Mouse (Mus musculus): ENCODE results near the gene Gpr182. TPM values are rescaled to one million over a fixed set of nuclear protein-coding genes. Genes with fewer than 3 reads are reported as not detected.
"Not testable (repeated sequence)": the region's sequence is repeated elsewhere in the genome, so short reads cannot be mapped to it uniquely, and the experiment has no call there.

The Gpr182 gene
- polyA plus RNA-seq (2016; fragmentation: Nextera tagmentation; extraction: Ambion mirVana): 0.41 and 0.46 TPM in 2 replicates

- Histone ChIP-seq H3K27me3 (no peaks in the 10 kb centered on the region), H3K36me3 (peaks cover 18% of the 10 kb centered on the region), H3K9ac (replicated peaks) (no peak within 1 kb of the TSS), H3K4me3 (no peak within 1 kb of the TSS; the same call in 1 of the 2 replicates), H3K4me1 (peaks cover 8% of the 10 kb centered on the region; the same call in 1 of the 2 replicates), H3K27ac (replicated peaks) (no peak within 1 kb of the TSS), H3K9me3 (no peaks in the 10 kb centered on the region), H3K4me2 (replicated peaks) (peak within 1 kb of the TSS; percentile 38; the same call in 1 of the 2 replicates)
- 63% methylated on average over 8 of the region's 8 CpGs for WGBS
- no peak for ATAC-seq (ENCODE audit: low FRiP score, low read depth)
These were observed at the start of gene Gpr182 for GRCm38 (mm10) chr10:127751548-127751947. Gene Gpr182, minus strand, starts transcription at chr10:127751732.

GRCm38 (mm10) chr10:127800891-127801290, 49.4 kb upstream of the Gpr182 start, which contains the start of gene Rdh16:
Gene Rdh16, plus strand, starts transcription at chr10:127801152.
- WGBS: 84% methylated on average over 6 of the region's 6 CpGs

GRCm38 (mm10) chr10:127799295-127799694, 47.8 kb upstream of the Gpr182 start:
- no peak for ATAC-seq (ENCODE audit: low FRiP score, low read depth)
- Histone ChIP-seq H3K27me3 (no peaks in the 10 kb centered on the region), H3K4me1 (no peaks in the 10 kb centered on the region), H3K9ac (replicated peaks) (no peak overlapping the region), H3K36me3 (no peaks in the 10 kb centered on the region), H3K9me3 (0 out of 2 replicates have a peak, but pooled peaks cover 4% of the 10 kb centered on the region), H3K27ac (replicated peaks) (no peak overlapping the region), H3K4me3 (no peak overlapping the region), H3K4me2 (replicated peaks) (no peak overlapping the region)
- whole genome bisulfite sequencing: 84% methylated on average over 1 of the region's 1 CpGs

More at GRCm38 (mm10) chr10:127800891-127801290, 49.4 kb upstream of the Gpr182 start, which contains the start of gene Rdh16:
- Histone ChIP-seq H3K36me3 (no peaks in the 10 kb centered on the region), H3K27me3 (no peaks in the 10 kb centered on the region), H3K4me1 (no peaks in the 10 kb centered on the region), H3K27ac (replicated peaks) (no peak within 1 kb of the TSS), H3K4me2 (replicated peaks) (no peak within 1 kb of the TSS), H3K9ac (replicated peaks) (no peak within 1 kb of the TSS), H3K9me3 (0 out of 2 replicates have a peak, but pooled peaks cover 4% of the 10 kb centered on the region), H3K4me3 (no peak within 1 kb of the TSS)
- ATAC-seq (ENCODE audit: low FRiP score, low read depth): no peak

GRCm38 (mm10) chr10:127785411-127785810, 33.9 kb upstream of the Gpr182 start:
- not testable (repeated sequence) for H3K9me3 ChIP-seq; H3K36me3 ChIP-seq; H3K4me2 ChIP-seq (replicated peaks); H3K4me1 ChIP-seq; H3K9ac ChIP-seq (replicated peaks); H3K27ac ChIP-seq (replicated peaks); H3K4me3 ChIP-seq; H3K27me3 ChIP-seq; ATAC-seq (ENCODE audit: low FRiP score, low read depth)
- 87% methylated on average over 1 of the region's 1 CpGs for WGBS

- H3K4me1 ChIP-seq; H3K27me3 ChIP-seq; H3K9ac ChIP-seq (replicated peaks); H3K36me3 ChIP-seq; H3K4me2 ChIP-seq (replicated peaks); H3K4me3 ChIP-seq; ATAC-seq (ENCODE audit: low FRiP score, low read depth); H3K27ac ChIP-seq (replicated peaks); H3K9me3 ChIP-seq: not testable (repeated sequence)
- 92% methylated on average over 17 of the region's 17 CpGs for WGBS
These were observed 30.8 kb upstream of the Gpr182 start for GRCm38 (mm10) chr10:127782321-127782720.

GRCm38 (mm10) chr10:127776011-127776410, 24.5 kb upstream of the Gpr182 start, which contains the start of gene Rdh9:
Gene Rdh9, plus strand, starts transcription at chr10:127776386.
- H3K36me3 ChIP-seq: no peaks in the 10 kb centered on the region
- WGBS: 90% methylated on average over 2 of the region's 2 CpGs
- ATAC-seq (ENCODE audit: low FRiP score, low read depth): no peak
- H3K27ac ChIP-seq (replicated peaks): no peak within 1 kb of the TSS
- no peaks in the 10 kb centered on the region for H3K27me3 ChIP-seq
- H3K9ac ChIP-seq (replicated peaks): no peak within 1 kb of the TSS
- no peaks in the 10 kb centered on the region for H3K4me1 ChIP-seq
- no peaks in the 10 kb centered on the region for H3K9me3 ChIP-seq
- no peak within 1 kb of the TSS for H3K4me2 ChIP-seq (replicated peaks)
- H3K4me3 ChIP-seq: no peak within 1 kb of the TSS

GRCm38 (mm10) chr10:127766564-127766963, 15.0 kb upstream of the Gpr182 start:
- 84% methylated on average over 1 of the region's 1 CpGs for WGBS
- Histone ChIP-seq H3K36me3 (no peaks in the 10 kb centered on the region), H3K9me3 (no peaks in the 10 kb centered on the region), H3K4me3 (no peak overlapping the region), H3K27ac (replicated peaks) (no peak overlapping the region), H3K4me1 (no peaks in the 10 kb centered on the region), H3K4me2 (replicated peaks) (no peak overlapping the region), H3K27me3 (no peaks in the 10 kb centered on the region), H3K9ac (replicated peaks) (no peak overlapping the region)
- no peak for ATAC-seq (ENCODE audit: low FRiP score, low read depth)

GRCm38 (mm10) chr10:127763914-127764680, 12.6 kb upstream of the Gpr182 start:
- no peak for ATAC-seq (ENCODE audit: low FRiP score, low read depth)
- Histone ChIP-seq H3K4me3 (no peak overlapping the region), H3K4me1 (no peaks in the 10 kb centered on the region), H3K36me3 (no peaks in the 10 kb centered on the region), H3K9ac (replicated peaks) (no peak overlapping the region), H3K27me3 (no peaks in the 10 kb centered on the region), H3K27ac (replicated peaks) (no peak overlapping the region), H3K4me2 (replicated peaks) (no peak overlapping the region), H3K9me3 (no peaks in the 10 kb centered on the region)
- WGBS: 76% methylated on average over 12 of the region's 12 CpGs

GRCm38 (mm10) chr10:127762926-127763325, 11.4 kb upstream of the Gpr182 start:
- ATAC-seq (ENCODE audit: low FRiP score, low read depth); H3K27me3 ChIP-seq; H3K4me1 ChIP-seq; H3K27ac ChIP-seq (replicated peaks); H3K36me3 ChIP-seq; H3K4me2 ChIP-seq (replicated peaks); H3K9ac ChIP-seq (replicated peaks); H3K4me3 ChIP-seq; H3K9me3 ChIP-seq: not testable (repeated sequence)
- WGBS: 90% methylated on average over 10 of the region's 10 CpGs

GRCm38 (mm10) chr10:127759181-127760110, 7.9 kb upstream of the Gpr182 start, which contains the start of the genes Rdh1 and Rdh16f1:
Gene Rdh1, plus strand, starts transcription at chr10:127759721.
Gene Rdh16f1, plus strand, starts transcription at chr10:127759787.
- no peak within 1 kb of the TSS for H3K4me2 ChIP-seq (replicated peaks)
- H3K36me3 ChIP-seq: no peaks in the 10 kb centered on the region
- no peak within 1 kb of the TSS for H3K27ac ChIP-seq (replicated peaks)
- no peak within 1 kb of the TSS for H3K9ac ChIP-seq (replicated peaks)
- 78% methylated on average over 9 of the region's 9 CpGs for WGBS
- H3K9me3 ChIP-seq: no peaks in the 10 kb centered on the region
- H3K4me1 ChIP-seq: no peaks in the 10 kb centered on the region
- H3K4me3 ChIP-seq: no peak within 1 kb of the TSS
- ATAC-seq (ENCODE audit: low FRiP score, low read depth): no peak
- no peaks in the 10 kb centered on the region for H3K27me3 ChIP-seq

GRCm38 (mm10) chr10:127755770-127756468, 4.4 kb upstream of the Gpr182 start:
- no peaks in the 10 kb centered on the region for H3K9me3 ChIP-seq
- no peak for ATAC-seq (ENCODE audit: low FRiP score, low read depth)
- 45% methylated on average over 18 of the region's 18 CpGs for WGBS
- H3K27ac ChIP-seq (replicated peaks): no peak overlapping the region
- no peaks in the 10 kb centered on the region for H3K27me3 ChIP-seq
- H3K36me3 ChIP-seq: no peaks in the 10 kb centered on the region
- H3K4me2 ChIP-seq (replicated peaks): peak overlapping the region; percentile 32
- H3K4me3 ChIP-seq: 0 out of 2 replicates have a peak overlapping the region, but pooled peaks have one; percentile 12
- no peak overlapping the region for H3K9ac ChIP-seq (replicated peaks)
- H3K4me1 ChIP-seq: no peaks in the 10 kb centered on the region

Measured in midbrain, embryonic 12.5 days (tissue).